Mouse (Mus musculus): ENCODE measurements around the gene Tspyl1. TPM values are rescaled to one million over a fixed set of nuclear protein-coding genes. Genes with fewer than 3 reads are reported as not detected.
A peak's percentile ranks its signal among the peaks of the same experiment; 100 is the strongest.
"Not testable (repeated sequence)": the region's sequence is repeated elsewhere in the genome, so short reads cannot be mapped to it uniquely, and the experiment has no call there.

Gene Tspyl1
- polyA plus RNA-seq (2015; fragmentation: Nextera tagmentation; extraction: Ambion mirVana), result 108 and 111 TPM in 2 replicates

GRCm38 (mm10) chr10:34281962-34282388, at the start of gene Tspyl1:
Gene Tspyl1, plus strand, starts transcription at chr10:34282190.
- Histone ChIP-seq H3K36me3 (ENCODE audit: poor library complexity, severe bottlenecking) (peaks cover 1% of the 10 kb centered on the region), H3K9ac (peak within 1 kb of the TSS; percentile 92), H3K9me3 (replicated peaks) (no peaks in the 10 kb centered on the region), H3K4me1 (peaks cover 23% of the 10 kb centered on the region), H3K4me3 (peak within 1 kb of the TSS; percentile 88), H3K4me2 (peak within 1 kb of the TSS; percentile 93), H3K27me3 (no peaks in the 10 kb centered on the region), H3K27ac (peak within 1 kb of the TSS; percentile 84)
- peak; percentile 98 for ATAC-seq
- WGBS, result under 1% methylated on average over 38 of the region's 38 CpGs

- no peaks in the 10 kb centered on the region for H3K36me3 ChIP-seq (ENCODE audit: poor library complexity, severe bottlenecking)
- no peak overlapping the region for H3K9ac ChIP-seq
- no peak overlapping the region for H3K4me3 ChIP-seq
- WGBS, result 53% methylated on average over 1 of the region's 1 CpGs
- ATAC-seq, result no peak
- no peak overlapping the region for H3K4me2 ChIP-seq
- no peaks in the 10 kb centered on the region for H3K27me3 ChIP-seq
- no peaks in the 10 kb centered on the region for H3K9me3 ChIP-seq (replicated peaks)
- H3K27ac ChIP-seq, result no peak overlapping the region
- H3K4me1 ChIP-seq, result no peaks in the 10 kb centered on the region
Observed at GRCm38 (mm10) chr10:34233418-34233817, 48.6 kb upstream of the Tspyl1 start.

GRCm38 (mm10) chr10:34233931-34234745, 47.9 kb upstream of the Tspyl1 start:
- Histone ChIP-seq H3K36me3 (ENCODE audit: poor library complexity, severe bottlenecking) (no peaks in the 10 kb centered on the region), H3K9ac (no peak overlapping the region), H3K27ac (no peak overlapping the region), H3K4me1 (no peaks in the 10 kb centered on the region), H3K4me2 (no peak overlapping the region), H3K27me3 (no peaks in the 10 kb centered on the region), H3K4me3 (no peak overlapping the region), H3K9me3 (replicated peaks) (no peaks in the 10 kb centered on the region)
- WGBS, result 20% methylated on average over 2 of the region's 2 CpGs
- peak; percentile 30; the same call in 1 of the 2 replicates for ATAC-seq

- H3K36me3 ChIP-seq (ENCODE audit: poor library complexity, severe bottlenecking), result no peaks in the 10 kb centered on the region
- WGBS, result 35% methylated on average over 3 of the region's 3 CpGs
Observed at GRCm38 (mm10) chr10:34235384-34235783, 46.6 kb upstream of the Tspyl1 start.

GRCm38 (mm10) chr10:34236569-34236968, 45.4 kb upstream of the Tspyl1 start:
- no peak for ATAC-seq
- Histone ChIP-seq H3K4me1 (no peaks in the 10 kb centered on the region), H3K9ac (no peak overlapping the region), H3K36me3 (ENCODE audit: poor library complexity, severe bottlenecking) (no peaks in the 10 kb centered on the region), H3K27me3 (no peaks in the 10 kb centered on the region), H3K9me3 (replicated peaks) (no peaks in the 10 kb centered on the region), H3K4me2 (no peak overlapping the region), H3K4me3 (no peak overlapping the region), H3K27ac (no peak overlapping the region)
- WGBS, result 86% methylated on average over 5 of the region's 5 CpGs

More at GRCm38 (mm10) chr10:34235384-34235783, 46.6 kb upstream of the Tspyl1 start:
- H3K4me1 ChIP-seq, result no peaks in the 10 kb centered on the region
- ATAC-seq, result no peak
- no peaks in the 10 kb centered on the region for H3K27me3 ChIP-seq
- H3K9me3 ChIP-seq (replicated peaks), result no peaks in the 10 kb centered on the region
- no peak overlapping the region for H3K27ac ChIP-seq
- no peak overlapping the region for H3K9ac ChIP-seq
- H3K4me2 ChIP-seq, result no peak overlapping the region
- H3K4me3 ChIP-seq, result no peak overlapping the region

- ATAC-seq, result no peak
- H3K36me3 ChIP-seq (ENCODE audit: poor library complexity, severe bottlenecking), result no peaks in the 10 kb centered on the region
- H3K9me3 ChIP-seq (replicated peaks), result no peaks in the 10 kb centered on the region
- no peak overlapping the region for H3K9ac ChIP-seq
- no peaks in the 10 kb centered on the region for H3K27me3 ChIP-seq
- H3K4me1 ChIP-seq, result no peaks in the 10 kb centered on the region
- WGBS, result 78% methylated on average over 4 of the region's 4 CpGs
- no peak overlapping the region for H3K27ac ChIP-seq
- no peak overlapping the region for H3K4me2 ChIP-seq
- H3K4me3 ChIP-seq, result no peak overlapping the region
Observed at GRCm38 (mm10) chr10:34238536-34238935, 43.5 kb upstream of the Tspyl1 start.

- no peak overlapping the region for H3K9ac ChIP-seq
- no peak overlapping the region for H3K4me2 ChIP-seq
- H3K4me3 ChIP-seq, result no peak overlapping the region
- no peaks in the 10 kb centered on the region for H3K4me1 ChIP-seq
- H3K9me3 ChIP-seq (replicated peaks), result no peaks in the 10 kb centered on the region
- no peaks in the 10 kb centered on the region for H3K27me3 ChIP-seq
- no peaks in the 10 kb centered on the region for H3K36me3 ChIP-seq (ENCODE audit: poor library complexity, severe bottlenecking)
- WGBS, result 84% methylated on average over 5 of the region's 5 CpGs
- H3K27ac ChIP-seq, result no peak overlapping the region
- no peak for ATAC-seq
Observed at GRCm38 (mm10) chr10:34244745-34245144, 37.2 kb upstream of the Tspyl1 start.

GRCm38 (mm10) chr10:34246106-34246505, 35.9 kb upstream of the Tspyl1 start:
- H3K27me3 ChIP-seq, result no peaks in the 10 kb centered on the region
- H3K36me3 ChIP-seq (ENCODE audit: poor library complexity, severe bottlenecking), result no peaks in the 10 kb centered on the region
- no peak overlapping the region for H3K9ac ChIP-seq
- no peak overlapping the region for H3K4me3 ChIP-seq
- H3K9me3 ChIP-seq (replicated peaks), result no peaks in the 10 kb centered on the region
- no peak overlapping the region for H3K4me2 ChIP-seq
- H3K27ac ChIP-seq, result no peak overlapping the region
- WGBS, result 76% methylated on average over 2 of the region's 2 CpGs
- no peak for ATAC-seq
- no peaks in the 10 kb centered on the region for H3K4me1 ChIP-seq

- ATAC-seq, result 0 out of 2 replicates have a peak, but pooled peaks have one; percentile 13
- Histone ChIP-seq H3K27ac (no peak overlapping the region), H3K4me2 (no peak overlapping the region), H3K9ac (no peak overlapping the region), H3K4me1 (no peaks in the 10 kb centered on the region), H3K36me3 (ENCODE audit: poor library complexity, severe bottlenecking) (no peaks in the 10 kb centered on the region), H3K4me3 (no peak overlapping the region), H3K9me3 (replicated peaks) (no peaks in the 10 kb centered on the region), H3K27me3 (no peaks in the 10 kb centered on the region)
- WGBS, result 48% methylated on average over 3 of the region's 3 CpGs
Observed at GRCm38 (mm10) chr10:34247757-34248156, 34.2 kb upstream of the Tspyl1 start.

- no peak overlapping the region for H3K4me2 ChIP-seq
- H3K9me3 ChIP-seq (replicated peaks), result no peaks in the 10 kb centered on the region
- 58% methylated on average over 2 of the region's 2 CpGs for WGBS
- H3K9ac ChIP-seq, result no peak overlapping the region
- ATAC-seq, result no peak
- H3K27ac ChIP-seq, result no peak overlapping the region
- no peak overlapping the region for H3K4me3 ChIP-seq
- H3K27me3 ChIP-seq, result no peaks in the 10 kb centered on the region
- no peaks in the 10 kb centered on the region for H3K4me1 ChIP-seq
- H3K36me3 ChIP-seq (ENCODE audit: poor library complexity, severe bottlenecking), result no peaks in the 10 kb centered on the region
Observed at GRCm38 (mm10) chr10:34249594-34249993, 32.4 kb upstream of the Tspyl1 start.

GRCm38 (mm10) chr10:34252833-34253232, 29.2 kb upstream of the Tspyl1 start:
- 89% methylated on average over 9 of the region's 9 CpGs for WGBS
- not testable (repeated sequence) for H3K27ac ChIP-seq; H3K4me2 ChIP-seq; H3K4me3 ChIP-seq; H3K36me3 ChIP-seq (ENCODE audit: poor library complexity, severe bottlenecking); H3K9ac ChIP-seq; H3K4me1 ChIP-seq; ATAC-seq; H3K9me3 ChIP-seq (replicated peaks); H3K27me3 ChIP-seq

GRCm38 (mm10) chr10:34265106-34265505, 16.9 kb upstream of the Tspyl1 start:
- Histone ChIP-seq H3K27me3 (no peaks in the 10 kb centered on the region), H3K4me1 (no peaks in the 10 kb centered on the region), H3K4me2 (no peak overlapping the region), H3K36me3 (ENCODE audit: poor library complexity, severe bottlenecking) (no peaks in the 10 kb centered on the region), H3K9ac (no peak overlapping the region), H3K4me3 (no peak overlapping the region), H3K27ac (no peak overlapping the region), H3K9me3 (replicated peaks) (no peaks in the 10 kb centered on the region)
- ATAC-seq, result no peak
- WGBS, result 84% methylated on average over 4 of the region's 4 CpGs
